Mouse (Mus musculus): ENCODE results near the gene Rras. TPM values are rescaled to one million over a fixed set of nuclear protein-coding genes. Genes with fewer than 3 reads are reported as not detected.

The Rras gene
- polyA plus RNA-seq, 1 experiment from 2014 or later, result 23.2 TPM

DNA sequence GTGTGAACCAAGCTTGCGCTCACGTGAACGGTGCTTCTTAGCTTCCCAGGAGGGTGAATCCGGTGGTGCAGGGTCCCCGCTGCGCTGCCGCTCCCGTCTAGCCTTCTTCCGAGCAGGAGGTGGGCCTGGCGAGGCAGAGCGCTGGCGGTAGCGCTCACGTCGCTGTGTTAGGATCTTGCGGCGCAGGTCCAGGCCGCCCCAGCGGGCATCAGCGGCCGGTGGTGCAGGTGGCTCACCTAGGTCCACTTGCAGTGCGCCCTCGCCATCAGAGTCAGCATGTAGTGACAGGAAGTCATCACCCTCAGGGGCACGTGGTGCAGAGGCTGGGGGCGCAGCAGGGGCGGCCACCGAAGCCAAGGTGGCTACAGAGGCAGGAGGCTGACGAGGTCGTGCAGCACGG, 9.9 kb upstream of the Rras start:
- Histone ChIP-seq H3K4me1 (ENCODE audit: control insufficient read depth, low read depth, low read length) (peaks cover under 1% of the 10 kb centered on the region), H3K9ac (ENCODE audit: low read depth, low read length) (no peak overlapping the region), H3K27me3 (ENCODE audit: control insufficient read depth, insufficient read depth, low read depth, low read length) (no peaks in the 10 kb centered on the region), H3K4me2 (ENCODE audit: low read depth, low read length) (no peak overlapping the region), H3K9me3 (replicated peaks; ENCODE audit: control insufficient read depth, low read length) (no peaks in the 10 kb centered on the region), H3K36me3 (ENCODE audit: control insufficient read depth, insufficient read depth) (peaks cover 64% of the 10 kb centered on the region), H3K4me3 (ENCODE audit: low read depth, low read length) (no peak overlapping the region), H3K27ac (ENCODE audit: low read length) (no peak overlapping the region)
- WGBS (ENCODE audit: insufficient replicate concordance), result 94% methylated on average over 30 of the region's 30 CpGs
- ATAC-seq (ENCODE audit: low read depth), result no peak

DNA sequence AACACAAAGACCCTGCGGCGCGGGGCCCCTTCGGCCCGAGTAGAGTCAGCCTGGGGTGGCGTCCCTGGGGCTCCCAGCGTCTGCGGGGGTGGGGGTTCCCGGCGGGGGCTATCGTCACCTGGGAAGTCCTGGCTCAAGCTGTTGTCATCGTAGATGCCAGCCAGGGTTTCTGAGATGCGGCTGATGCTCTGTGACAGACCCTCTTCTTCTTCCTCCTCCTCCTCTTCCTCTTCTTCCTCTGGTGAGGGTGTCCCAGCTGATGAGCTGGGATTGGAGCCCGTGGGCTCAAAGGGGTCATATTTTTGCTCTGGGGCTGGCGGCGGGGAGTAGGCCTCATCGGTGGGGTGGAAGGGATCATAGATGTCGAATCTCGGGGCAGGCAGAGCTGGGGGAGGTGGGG, 9.3 kb upstream of the Rras start:
- Histone ChIP-seq H3K4me2 (ENCODE audit: low read depth, low read length) (no peak overlapping the region), H3K27me3 (ENCODE audit: control insufficient read depth, insufficient read depth, low read depth, low read length) (no peaks in the 10 kb centered on the region), H3K4me1 (ENCODE audit: control insufficient read depth, low read depth, low read length) (peaks cover 6% of the 10 kb centered on the region), H3K36me3 (ENCODE audit: control insufficient read depth, insufficient read depth) (peaks cover 61% of the 10 kb centered on the region), H3K9ac (ENCODE audit: low read depth, low read length) (no peak overlapping the region), H3K9me3 (replicated peaks; ENCODE audit: control insufficient read depth, low read length) (no peaks in the 10 kb centered on the region), H3K27ac (ENCODE audit: low read length) (no peak overlapping the region), H3K4me3 (ENCODE audit: low read depth, low read length) (no peak overlapping the region)
- 90% methylated on average over 19 of the region's 19 CpGs for WGBS (ENCODE audit: insufficient replicate concordance)
- ATAC-seq (ENCODE audit: low read depth), result no peak

DNA sequence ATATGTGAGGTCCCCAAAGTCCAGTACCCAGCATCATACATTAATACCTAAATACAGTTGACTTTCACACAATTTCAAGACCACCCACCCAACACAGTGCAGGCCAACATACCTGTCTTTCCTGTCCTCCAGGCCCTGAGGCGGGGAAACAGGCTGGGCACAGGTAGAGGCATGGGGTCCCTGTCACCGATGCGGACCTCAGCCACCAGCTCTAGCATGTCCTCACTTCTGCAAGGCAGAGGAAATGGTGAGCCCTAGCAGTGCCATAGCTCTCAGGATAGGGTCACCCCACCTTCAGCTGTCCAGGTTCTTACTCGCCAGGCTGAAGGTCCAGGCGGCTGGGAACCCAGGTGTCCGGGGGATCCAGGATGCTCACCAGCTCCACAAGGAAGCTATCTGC, 5.8 kb upstream of the Rras start:
- Histone ChIP-seq H3K4me1 (ENCODE audit: control insufficient read depth, low read depth, low read length) (peaks cover 31% of the 10 kb centered on the region), H3K4me2 (ENCODE audit: low read depth, low read length) (no peak overlapping the region), H3K9ac (ENCODE audit: low read depth, low read length) (no peak overlapping the region), H3K27ac (ENCODE audit: low read length) (no peak overlapping the region), H3K4me3 (ENCODE audit: low read depth, low read length) (no peak overlapping the region), H3K36me3 (ENCODE audit: control insufficient read depth, insufficient read depth) (peaks cover 37% of the 10 kb centered on the region), H3K9me3 (replicated peaks; ENCODE audit: control insufficient read depth, low read length) (no peaks in the 10 kb centered on the region), H3K27me3 (ENCODE audit: control insufficient read depth, insufficient read depth, low read depth, low read length) (no peaks in the 10 kb centered on the region)
- ATAC-seq (ENCODE audit: low read depth), result no peak
- 92% methylated on average over 6 of the region's 6 CpGs for WGBS (ENCODE audit: insufficient replicate concordance)

DNA sequence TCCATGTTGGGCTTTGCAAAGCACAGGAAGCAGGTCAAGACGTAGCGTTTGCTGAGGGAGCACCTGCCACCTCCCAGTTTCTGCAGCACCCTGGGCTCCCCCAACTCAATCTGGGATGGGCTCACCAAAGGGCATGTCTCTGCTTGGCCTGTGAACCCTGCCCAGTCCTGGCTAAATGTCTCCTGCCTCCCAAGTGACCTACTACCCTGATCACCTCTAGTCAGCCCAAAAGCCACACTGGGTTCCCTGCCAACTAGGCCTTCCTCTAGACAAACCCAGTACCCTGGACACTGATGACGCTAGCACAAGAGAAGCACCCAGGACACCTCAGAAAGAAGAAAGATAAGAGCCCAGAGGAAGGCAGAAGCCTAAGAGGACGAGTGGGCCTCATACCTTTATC, 4.9 kb upstream of the Rras start:
- peaks cover 28% of the 10 kb centered on the region for H3K36me3 ChIP-seq (ENCODE audit: control insufficient read depth, insufficient read depth)
- H3K9me3 ChIP-seq (replicated peaks; ENCODE audit: control insufficient read depth, low read length), result no peaks in the 10 kb centered on the region
- no peak overlapping the region for H3K27ac ChIP-seq (ENCODE audit: low read length)
- ATAC-seq (ENCODE audit: low read depth), result no peak
- 68% methylated on average over 4 of the region's 4 CpGs for WGBS (ENCODE audit: insufficient replicate concordance)
- 0 out of 2 replicates have a peak overlapping the region, but pooled peaks have one; percentile 18 for H3K9ac ChIP-seq (ENCODE audit: low read depth, low read length)
- H3K4me2 ChIP-seq (ENCODE audit: low read depth, low read length), result no peak overlapping the region
- H3K4me3 ChIP-seq (ENCODE audit: low read depth, low read length), result no peak overlapping the region
- no peaks in the 10 kb centered on the region for H3K27me3 ChIP-seq (ENCODE audit: control insufficient read depth, insufficient read depth, low read depth, low read length)
- H3K4me1 ChIP-seq (ENCODE audit: control insufficient read depth, low read depth, low read length), result peaks cover 35% of the 10 kb centered on the region

DNA sequence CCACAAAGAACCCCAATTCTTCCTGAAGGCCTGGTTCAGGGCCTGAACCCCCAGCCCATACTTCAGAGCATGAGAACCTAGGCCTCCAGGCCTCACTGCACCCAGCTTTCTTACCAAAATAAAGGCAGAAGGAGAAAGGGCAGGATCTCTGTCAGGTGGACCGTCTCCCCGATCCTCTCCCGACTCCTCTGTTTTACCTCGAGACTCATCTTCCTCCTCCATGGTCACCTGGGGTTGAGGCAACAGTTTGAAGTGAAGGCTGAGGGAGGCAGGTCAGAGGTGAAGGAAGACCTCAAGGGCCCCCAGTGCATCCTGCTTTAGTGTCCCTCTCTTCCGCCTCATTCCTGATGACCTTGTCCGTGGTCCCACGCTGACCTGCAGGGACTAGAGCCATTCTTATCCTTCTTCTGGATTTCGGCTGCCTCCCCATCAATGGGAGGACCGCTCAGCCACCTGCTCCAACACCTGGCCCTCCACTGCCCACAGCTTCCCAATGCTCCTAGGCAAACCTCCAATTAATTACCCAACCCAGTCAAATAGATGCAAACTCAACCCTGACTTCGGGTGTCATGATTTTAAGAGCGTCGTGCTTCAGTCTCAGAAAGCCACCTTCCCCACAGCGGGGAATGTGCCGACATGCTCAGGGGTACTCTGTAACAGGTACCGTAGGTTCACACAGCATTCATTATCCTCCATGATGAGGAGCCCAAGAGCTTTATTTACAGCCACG, 4.2 kb upstream of the Rras start:
- ATAC-seq (ENCODE audit: low read depth), result no peak
- Histone ChIP-seq H3K36me3 (ENCODE audit: control insufficient read depth, insufficient read depth) (peaks cover 21% of the 10 kb centered on the region), H3K4me3 (ENCODE audit: low read depth, low read length) (no peak overlapping the region), H3K27me3 (ENCODE audit: control insufficient read depth, insufficient read depth, low read depth, low read length) (no peaks in the 10 kb centered on the region; the same call in 1 of the 2 replicates), H3K4me1 (ENCODE audit: control insufficient read depth, low read depth, low read length) (peaks cover 42% of the 10 kb centered on the region), H3K9ac (ENCODE audit: low read depth, low read length) (0 out of 2 replicates have a peak overlapping the region, but pooled peaks have one; percentile 18), H3K9me3 (replicated peaks; ENCODE audit: control insufficient read depth, low read length) (no peaks in the 10 kb centered on the region), H3K4me2 (ENCODE audit: low read depth, low read length) (no peak overlapping the region), H3K27ac (ENCODE audit: low read length) (peak overlapping the region; percentile 14; the same call in 1 of the 2 replicates)
- 89% methylated on average over 16 of the region's 16 CpGs for WGBS (ENCODE audit: insufficient replicate concordance)

DNA sequence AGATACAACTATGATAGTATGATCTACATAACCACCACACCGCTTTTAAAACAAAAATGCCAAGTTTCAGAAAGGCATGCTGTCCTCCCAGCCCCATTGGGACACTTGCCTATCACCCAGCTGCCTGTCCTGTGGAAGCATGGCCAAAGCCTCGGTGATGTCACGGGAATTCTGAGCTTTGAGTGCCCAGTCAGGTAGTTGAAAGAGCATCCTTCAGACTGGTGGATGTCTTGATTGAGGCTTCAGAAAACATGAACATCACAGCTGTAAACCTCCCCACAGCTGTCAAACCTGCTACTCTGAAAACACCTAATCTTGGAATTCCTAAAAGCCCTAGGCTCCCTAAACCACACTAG, 3.7 kb upstream of the Rras start:
- peak overlapping the region; percentile 1; the same call in 1 of the 2 replicates for H3K9ac ChIP-seq (ENCODE audit: low read depth, low read length)
- peaks cover 2% of the 10 kb centered on the region; the same call in 1 of the 2 replicates for H3K27me3 ChIP-seq (ENCODE audit: control insufficient read depth, insufficient read depth, low read depth, low read length)
- H3K27ac ChIP-seq (ENCODE audit: low read length), result no peak overlapping the region
- peaks cover 18% of the 10 kb centered on the region for H3K36me3 ChIP-seq (ENCODE audit: control insufficient read depth, insufficient read depth)
- no peak overlapping the region for H3K4me3 ChIP-seq (ENCODE audit: low read depth, low read length)
- WGBS (ENCODE audit: insufficient replicate concordance), result 91% methylated on average over 3 of the region's 3 CpGs
- peaks cover 45% of the 10 kb centered on the region for H3K4me1 ChIP-seq (ENCODE audit: control insufficient read depth, low read depth, low read length)
- ATAC-seq (ENCODE audit: low read depth), result no peak
- no peaks in the 10 kb centered on the region for H3K9me3 ChIP-seq (replicated peaks; ENCODE audit: control insufficient read depth, low read length)
- no peak overlapping the region for H3K4me2 ChIP-seq (ENCODE audit: low read depth, low read length)

DNA sequence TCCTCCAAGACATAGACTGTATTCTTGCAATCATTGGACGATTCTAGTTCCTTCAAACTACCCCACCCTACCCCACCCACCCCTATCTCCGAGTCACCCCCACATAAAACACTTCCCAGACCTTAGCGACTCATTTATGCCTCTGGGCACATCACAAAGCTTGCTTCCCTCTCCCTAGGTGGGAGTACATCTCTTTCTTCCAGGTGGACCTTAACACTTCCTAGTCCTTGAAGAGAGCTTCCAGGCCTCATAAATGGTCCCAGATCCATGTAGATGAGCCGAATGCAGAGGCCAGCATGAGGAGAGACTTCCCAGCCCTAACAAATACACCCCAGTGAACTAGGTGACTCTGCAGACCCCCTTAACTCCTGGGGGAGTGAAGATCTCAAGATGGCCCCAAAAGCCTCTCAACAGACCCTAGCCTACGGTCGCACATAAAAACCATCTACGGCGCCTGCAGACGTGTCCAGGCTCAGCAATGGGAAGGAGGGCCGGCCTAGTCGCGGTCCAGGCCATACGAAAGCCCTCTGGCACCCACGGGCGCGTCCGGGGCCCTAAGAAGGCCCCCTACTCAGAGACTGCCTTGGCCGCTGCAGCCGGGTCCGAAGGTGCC, 2.3 kb upstream of the Rras start:
- Histone ChIP-seq H3K27ac (ENCODE audit: low read length) (peak overlapping the region; percentile 99), H3K9ac (ENCODE audit: low read depth, low read length) (peak overlapping the region; percentile 99), H3K27me3 (ENCODE audit: control insufficient read depth, insufficient read depth, low read depth, low read length) (peaks cover 3% of the 10 kb centered on the region; the same call in 1 of the 2 replicates), H3K36me3 (ENCODE audit: control insufficient read depth, insufficient read depth) (peaks cover 12% of the 10 kb centered on the region), H3K4me2 (ENCODE audit: low read depth, low read length) (peak overlapping the region; percentile 89), H3K4me3 (ENCODE audit: low read depth, low read length) (peak overlapping the region; percentile 98), H3K9me3 (replicated peaks; ENCODE audit: control insufficient read depth, low read length) (no peaks in the 10 kb centered on the region), H3K4me1 (ENCODE audit: control insufficient read depth, low read depth, low read length) (peaks cover 46% of the 10 kb centered on the region)
- under 1% methylated on average over 20 of the region's 20 CpGs for WGBS (ENCODE audit: insufficient replicate concordance)
- ATAC-seq (ENCODE audit: low read depth), result no peak

DNA sequence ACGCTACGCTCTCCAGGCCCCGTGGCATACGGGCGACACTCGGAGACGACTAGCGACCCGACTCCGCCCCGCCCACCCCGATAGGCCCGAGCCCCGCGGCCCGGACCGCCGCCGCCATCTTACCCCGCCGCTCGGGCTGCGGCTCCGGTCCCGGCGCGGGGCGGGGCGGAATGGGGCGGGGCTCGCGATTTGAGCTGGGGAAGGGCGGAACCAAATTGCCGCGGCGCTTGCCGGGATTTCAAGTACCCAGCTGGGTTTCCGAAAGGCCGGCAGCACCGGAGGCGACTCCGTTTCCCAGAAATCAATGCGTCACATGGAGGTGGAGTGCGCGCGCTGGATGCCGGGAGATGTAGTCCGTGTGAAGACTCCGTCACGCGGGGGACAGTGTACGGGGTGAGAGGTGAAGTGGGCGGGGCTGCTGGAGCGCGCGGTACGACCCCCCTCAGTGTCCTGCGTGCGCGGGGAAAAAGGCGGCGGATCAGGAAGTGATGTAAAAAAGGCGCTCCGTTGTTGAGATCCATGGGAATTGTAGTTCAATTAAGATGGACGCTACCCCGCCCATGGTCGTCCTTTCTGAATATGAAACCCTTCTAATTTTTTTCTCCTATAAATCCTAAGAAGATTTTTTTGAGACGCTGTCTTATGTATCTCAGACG, 1.7 kb upstream of the Rras start, which contains the start of gene Scaf1:
Scaf1 (minus strand) TSS at position 407 of the 656 bp plus-strand sequence.
- Histone ChIP-seq H3K4me3 (ENCODE audit: low read depth, low read length) (peak within 1 kb of the TSS; percentile 98), H3K9ac (ENCODE audit: low read depth, low read length) (peak within 1 kb of the TSS; percentile 99), H3K36me3 (ENCODE audit: control insufficient read depth, insufficient read depth) (peaks cover 12% of the 10 kb centered on the region), H3K27ac (ENCODE audit: low read length) (peak within 1 kb of the TSS; percentile 99), H3K4me2 (ENCODE audit: low read depth, low read length) (peak within 1 kb of the TSS; percentile 100), H3K4me1 (ENCODE audit: control insufficient read depth, low read depth, low read length) (peaks cover 46% of the 10 kb centered on the region), H3K9me3 (replicated peaks; ENCODE audit: control insufficient read depth, low read length) (no peaks in the 10 kb centered on the region), H3K27me3 (ENCODE audit: control insufficient read depth, insufficient read depth, low read depth, low read length) (peaks cover 3% of the 10 kb centered on the region; the same call in 1 of the 2 replicates)
- peak; percentile 81 for ATAC-seq (ENCODE audit: low read depth)
- WGBS (ENCODE audit: insufficient replicate concordance), result under 1% methylated on average over 69 of the region's 69 CpGs

Data from liver, embryonic 16.5 days (tissue).